Comparison of ENCODE assay signal across 11 mouse cellular contexts in the genomic region with DNA sequence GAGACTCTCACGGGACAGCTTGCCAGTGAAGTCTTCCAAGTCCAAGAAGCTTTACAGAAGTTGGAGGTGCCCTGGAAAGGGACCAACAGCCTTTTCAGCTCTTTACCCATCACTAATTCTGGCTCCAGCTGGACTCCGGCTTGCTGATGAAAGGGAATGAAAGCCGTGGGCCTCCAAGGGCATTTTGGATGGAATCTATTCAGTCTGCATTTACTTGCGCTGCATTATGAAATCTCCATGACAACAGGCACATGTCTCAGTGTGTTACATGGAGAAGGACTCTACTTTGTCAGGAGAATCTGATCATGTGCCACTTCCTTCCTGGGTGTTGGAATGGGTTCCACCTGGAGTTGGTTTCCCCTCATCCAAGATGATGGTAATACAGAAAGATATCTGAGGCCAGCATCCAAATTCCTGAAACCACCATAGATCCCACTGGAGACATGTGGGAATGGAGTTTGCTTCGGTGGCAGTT.
A peak's percentile ranks its signal among the peaks of the same experiment; 100 is the strongest.
DNase-seq lines count a peak whose midpoint lies in the region; ATAC-seq and TF ChIP-seq lines count a peak whose summit lies in the region.
"Had no signal": no experiment of that assay in that cellular context is flagged by ENCODE, and none has a peak within 500 bp of the region (broad histone marks: within the 10 kb centered on the region; RNA-seq: fewer than 3 reads in every experiment).

No protein-coding gene starts in this region.

- TF ChIP-seq CTCF in embryonic fibroblast, embryonic 13.5 days (IDR thresholded peaks at IDR 0.05; ENCODE audit: borderline replicate concordance, insufficient read depth, low read length): no peak
- no peak for TF ChIP-seq CTCF in hindbrain, postnatal 0 days (IDR thresholded peaks at IDR 0.05; ENCODE audit: low read depth)

- ATAC-seq in hindbrain, postnatal 0 days: peak; percentile 93
- no peak for ATAC-seq in activated CD4-positive, CD25-positive, alpha-beta regulatory T cell, adult 4 months

- no peaks in the 10 kb centered on the region for H3K36me3 ChIP-seq in hindbrain, postnatal 0 days (ENCODE audit: insufficient read depth, low read length)
- no peaks in the 10 kb centered on the region for H3K36me3 ChIP-seq in midbrain, embryonic 10.5 days
- H3K36me3 ChIP-seq: neural tube, embryonic 12.5 days had no signal

- H3K9me3 ChIP-seq in hindbrain, postnatal 0 days (ENCODE audit: low read length): no peaks in the 10 kb centered on the region
- H3K9me3 ChIP-seq in midbrain, embryonic 10.5 days (replicated peaks): no peaks in the 10 kb centered on the region
- H3K9me3 ChIP-seq: neural tube, embryonic 12.5 days had no signal

- H3K4me1 ChIP-seq in embryonic fibroblast, embryonic 13.5 days (ENCODE audit: control insufficient read depth, insufficient read depth, low read length): no peaks in the 10 kb centered on the region; the same call in 1 of the 2 replicates
- H3K4me1 ChIP-seq in hindbrain, postnatal 0 days (ENCODE audit: insufficient read depth, low read length): peaks cover 5% of the 10 kb centered on the region
- H3K4me1 ChIP-seq in midbrain, embryonic 10.5 days: peaks cover 10% of the 10 kb centered on the region

- WGBS in hindbrain, postnatal 0 days: 24% methylated on average over 5 of the region's 5 CpGs
- WGBS in midbrain, embryonic 10.5 days: 60% methylated on average over 5 of the region's 5 CpGs

- no peak overlapping the region for H3K4me2 ChIP-seq in hindbrain, postnatal 0 days (ENCODE audit: low read depth, low read length)
- H3K4me2 ChIP-seq: liver, embryonic 11.5 days; neural tube, embryonic 12.5 days had no signal

- peak; percentile 80 for DNase-seq in Muller cell, postnatal 12 days (ENCODE audit: inconsistent ontology term)
- peak; percentile 91 for DNase-seq in hindbrain, postnatal 0 days (ENCODE audit: low spot score)
- DNase-seq in midbrain, embryonic 10.5 days (ENCODE audit: low spot score): peak; percentile 22
- no peak for DNase-seq in spleen, adult 12 weeks (ENCODE audit: low spot score)
- DNase-seq in kidney, postnatal 36 days: no peak
- DNase-seq: kidney, adult 11 months had no signal

- no peaks in the 10 kb centered on the region for H3K27me3 ChIP-seq in hindbrain, postnatal 0 days (ENCODE audit: insufficient read depth, low read length)
- H3K27me3 ChIP-seq in midbrain, embryonic 10.5 days (ENCODE audit: low read depth, poor library complexity, severe bottlenecking): no peaks in the 10 kb centered on the region
- H3K27me3 ChIP-seq: neural tube, embryonic 12.5 days had no signal

- no peak for TF ChIP-seq POLR2A in embryonic fibroblast, embryonic 13.5 days (IDR thresholded peaks at IDR 0.05; ENCODE audit: low read depth, low read length)

- peak overlapping the region; percentile 61; the same call in 1 of the 2 replicates for H3K27ac ChIP-seq in embryonic fibroblast, embryonic 13.5 days (ENCODE audit: insufficient read depth, low read length)
- peak overlapping the region; percentile 45; the same call in 1 of the 2 replicates for H3K27ac ChIP-seq in hindbrain, postnatal 0 days
- H3K27ac ChIP-seq in midbrain, embryonic 10.5 days (replicated peaks): peak overlapping the region; percentile 9; the same call in 1 of the 2 replicates
- H3K27ac ChIP-seq: neural tube, embryonic 12.5 days; stomach, postnatal 0 days had no signal

- H3K9ac ChIP-seq in hindbrain, postnatal 0 days (replicated peaks; ENCODE audit: low read length): no peak overlapping the region
- H3K9ac ChIP-seq: neural tube, embryonic 12.5 days had no signal

- no peak overlapping the region for H3K4me3 ChIP-seq in embryonic fibroblast, embryonic 13.5 days (ENCODE audit: insufficient read depth, low read length)
- no peak overlapping the region for H3K4me3 ChIP-seq in hindbrain, postnatal 0 days (ENCODE audit: low read length)
- H3K4me3 ChIP-seq in midbrain, embryonic 10.5 days: no peak overlapping the region
- H3K4me3 ChIP-seq: neural tube, embryonic 12.5 days had no signal

Comparison
In these comparisons a context has a peak if more than half of its experiments do, and no peak if none do; other contexts are left out.
1. DNase-seq: peak in Muller cell, postnatal 12 days (single experiment), hindbrain, postnatal 0 days (single experiment) and midbrain, embryonic 10.5 days (single experiment); none in spleen, adult 12 weeks (single experiment) and kidney, postnatal 36 days (0 of 2).
2. H3K27ac ChIP-seq: peak in every context shown above with its lines; median percentile 61 in embryonic fibroblast, embryonic 13.5 days; 45 in hindbrain, postnatal 0 days; 9 in midbrain, embryonic 10.5 days.